ENCODE assay signal across 8 mouse cellular contexts in genomic region chr13:48544867-48545266, GRCm38 (mm10). TPM values are rescaled to one million over a fixed set of nuclear protein-coding genes. Genes with fewer than 3 reads are reported as not detected.
DNase-seq lines count a peak whose midpoint lies in the region; ATAC-seq lines count a peak whose summit lies in the region.
"Had no signal": no experiment of that assay in that cellular context is flagged by ENCODE, and none has a peak within 500 bp of the region (broad histone marks: within the 10 kb centered on the region; RNA-seq: fewer than 3 reads in every experiment).

No protein-coding gene starts in this region.

- H3K27ac ChIP-seq in lung, embryonic 16.5 days (ENCODE audit: low read length): peak overlapping the region; percentile 96; the same call in 1 of the 2 replicates
- no peak overlapping the region for H3K27ac ChIP-seq in forebrain, embryonic 13.5 days
- peak overlapping the region; percentile 50; the same call in 1 of the 2 replicates for H3K27ac ChIP-seq in limb, embryonic 15.5 days
- no peak overlapping the region for H3K27ac ChIP-seq in stomach, embryonic 16.5 days (ENCODE audit: low read length)

- H3K4me3 ChIP-seq in lung, embryonic 16.5 days (ENCODE audit: low read length): peak overlapping the region; percentile 93
- H3K4me3 ChIP-seq in forebrain, embryonic 13.5 days: peak overlapping the region; percentile 86
- H3K4me3 ChIP-seq in limb, embryonic 15.5 days: peak overlapping the region; percentile 92
- peak overlapping the region; percentile 93 for H3K4me3 ChIP-seq in stomach, embryonic 16.5 days (replicated peaks; ENCODE audit: low read length)

- H3K4me2 ChIP-seq in lung, embryonic 16.5 days (ENCODE audit: low read depth, low read length): peak overlapping the region; percentile 75
- peak overlapping the region; percentile 68 for H3K4me2 ChIP-seq in forebrain, embryonic 13.5 days
- H3K4me2 ChIP-seq in limb, embryonic 15.5 days: peak overlapping the region; percentile 52
- H3K4me2 ChIP-seq in stomach, embryonic 16.5 days (ENCODE audit: low read depth, low read length): peak overlapping the region; percentile 64

- no peaks in the 10 kb centered on the region for H3K27me3 ChIP-seq in lung, embryonic 16.5 days (ENCODE audit: control insufficient read depth, insufficient read depth, low read depth, low read length)
- no peaks in the 10 kb centered on the region for H3K27me3 ChIP-seq in forebrain, embryonic 13.5 days
- no peaks in the 10 kb centered on the region for H3K27me3 ChIP-seq in limb, embryonic 15.5 days
- H3K27me3 ChIP-seq in stomach, embryonic 16.5 days (ENCODE audit: control insufficient read depth, insufficient read depth, low read length): no peaks in the 10 kb centered on the region

- no peak for DNase-seq in lung, postnatal 4 days
- DNase-seq in MN1 (ENCODE audit: low spot score): no peak
- no peak for DNase-seq in layer of hippocampus, postnatal 36 days
- DNase-seq: kidney, adult 8-10 months had no signal

- WGBS in lung, embryonic 16.5 days: 26% methylated on average over 4 of the region's 4 CpGs
- 45% methylated on average over 4 of the region's 4 CpGs for WGBS in forebrain, embryonic 13.5 days
- 48% methylated on average over 4 of the region's 4 CpGs for WGBS in limb, embryonic 15.5 days
- WGBS in stomach, embryonic 16.5 days: 34% methylated on average over 4 of the region's 4 CpGs

- ATAC-seq in lung, embryonic 16.5 days (ENCODE audit: low read depth): no peak
- ATAC-seq in forebrain, embryonic 13.5 days: no peak
- no peak for ATAC-seq in limb, embryonic 15.5 days (ENCODE audit: insufficient number of reproducible peaks, low FRiP score, low TSS enrichment, low read depth)
- ATAC-seq in stomach, embryonic 16.5 days (ENCODE audit: insufficient read depth, low FRiP score): no peak

- no peaks in the 10 kb centered on the region for H3K36me3 ChIP-seq in lung, embryonic 16.5 days (ENCODE audit: control insufficient read depth, insufficient read depth, low read length)
- H3K36me3 ChIP-seq in forebrain, embryonic 13.5 days (ENCODE audit: poor library complexity, severe bottlenecking): no peaks in the 10 kb centered on the region
- no peaks in the 10 kb centered on the region for H3K36me3 ChIP-seq in limb, embryonic 15.5 days
- no peaks in the 10 kb centered on the region for H3K36me3 ChIP-seq in stomach, embryonic 16.5 days (ENCODE audit: control insufficient read depth, insufficient read depth, low read length)

- no peaks in the 10 kb centered on the region for H3K9me3 ChIP-seq in lung, embryonic 16.5 days (ENCODE audit: control insufficient read depth, low read length)
- no peaks in the 10 kb centered on the region for H3K9me3 ChIP-seq in forebrain, embryonic 13.5 days (replicated peaks)
- no peaks in the 10 kb centered on the region for H3K9me3 ChIP-seq in limb, embryonic 15.5 days
- H3K9me3 ChIP-seq in stomach, embryonic 16.5 days (replicated peaks; ENCODE audit: control insufficient read depth, low read length): no peaks in the 10 kb centered on the region

- peaks cover 32% of the 10 kb centered on the region for H3K4me1 ChIP-seq in lung, embryonic 16.5 days (replicated peaks; ENCODE audit: control insufficient read depth, insufficient read depth, low read length)
- peaks cover 42% of the 10 kb centered on the region for H3K4me1 ChIP-seq in forebrain, embryonic 13.5 days
- H3K4me1 ChIP-seq in limb, embryonic 15.5 days: peaks cover 29% of the 10 kb centered on the region
- H3K4me1 ChIP-seq in stomach, embryonic 16.5 days (ENCODE audit: control insufficient read depth, insufficient read depth, low read length): peaks cover 28% of the 10 kb centered on the region

- H3K9ac ChIP-seq in lung, embryonic 16.5 days (ENCODE audit: low read length): peak overlapping the region; percentile 90
- H3K9ac ChIP-seq in forebrain, embryonic 13.5 days: peak overlapping the region; percentile 95
- H3K9ac ChIP-seq in limb, embryonic 15.5 days: peak overlapping the region; percentile 79
- peak overlapping the region; percentile 48; the same call in 1 of the 2 replicates for H3K9ac ChIP-seq in stomach, embryonic 16.5 days (ENCODE audit: low read length)

RNA-seq across cellular contexts. Expression of gene A830005F24Rik, which starts 31.5 kb away (rescaled TPM):
- polyA plus RNA-seq in lung, embryonic 16.5 days (2015; fragmentation: Nextera tagmentation; extraction: Ambion mirVana): 0.84 and 0.87 TPM in 2 replicates
- polyA plus RNA-seq in forebrain, embryonic 13.5 days (2015; fragmentation: Nextera tagmentation; extraction: Ambion mirVana): 2.6 and 3.5 TPM in 2 replicates
- polyA plus RNA-seq in limb, embryonic 15.5 days (2015; fragmentation: Nextera tagmentation; extraction: Ambion mirVana): 1.8 and 2.6 TPM in 2 replicates
- 0.40 and 0.76 TPM in 2 replicates for polyA plus RNA-seq in stomach, embryonic 16.5 days (2015; fragmentation: Nextera tagmentation; extraction: Ambion mirVana)
- 1 to 10 TPM; 1.7 to 1.9 TPM for total RNA-seq in layer of hippocampus, postnatal 36 days (2021)

RNA-seq across cellular contexts. Expression of gene Zfp169, which starts 31.6 kb away (rescaled TPM):
- polyA plus RNA-seq in lung, embryonic 16.5 days (2015; fragmentation: Nextera tagmentation; extraction: Ambion mirVana): 4.1 TPM in 2 replicates
- polyA plus RNA-seq in forebrain, embryonic 13.5 days (2015; fragmentation: Nextera tagmentation; extraction: Ambion mirVana): 6.0 and 7.1 TPM in 2 replicates
- 4.8 TPM in 2 replicates for polyA plus RNA-seq in limb, embryonic 15.5 days (2015; fragmentation: Nextera tagmentation; extraction: Ambion mirVana)
- polyA plus RNA-seq in stomach, embryonic 16.5 days (2015; fragmentation: Nextera tagmentation; extraction: Ambion mirVana): 3.1 and 4.5 TPM in 2 replicates
- total RNA-seq in layer of hippocampus, postnatal 36 days (2021): 10 to 100 TPM; 23.9 to 25.1 TPM

Comparison
In these comparisons a context has a peak if more than half of its experiments do, and no peak if none do; other contexts are left out.
1. H3K27ac ChIP-seq: peak in lung, embryonic 16.5 days (single experiment) and limb, embryonic 15.5 days (single experiment); none in forebrain, embryonic 13.5 days (single experiment) and stomach, embryonic 16.5 days (single experiment).
2. Peak in every context shown above with its lines, with median percentiles within 50 percentile points of each other: H3K4me2 ChIP-seq, H3K4me3 ChIP-seq and H3K9ac ChIP-seq.